Mouse (Mus musculus): Measurements from ENCODE around the gene Znrd1.
A peak's percentile ranks its signal among the peaks of the same experiment; 100 is the strongest.

Gene Znrd1

GRCm38 (mm10) chr17:36971172-36971850 is 13.0 kb upstream of the Znrd1 start:
- no peak for DNase-seq (ENCODE audit: low spot score in 2 of 2)

DNA sequence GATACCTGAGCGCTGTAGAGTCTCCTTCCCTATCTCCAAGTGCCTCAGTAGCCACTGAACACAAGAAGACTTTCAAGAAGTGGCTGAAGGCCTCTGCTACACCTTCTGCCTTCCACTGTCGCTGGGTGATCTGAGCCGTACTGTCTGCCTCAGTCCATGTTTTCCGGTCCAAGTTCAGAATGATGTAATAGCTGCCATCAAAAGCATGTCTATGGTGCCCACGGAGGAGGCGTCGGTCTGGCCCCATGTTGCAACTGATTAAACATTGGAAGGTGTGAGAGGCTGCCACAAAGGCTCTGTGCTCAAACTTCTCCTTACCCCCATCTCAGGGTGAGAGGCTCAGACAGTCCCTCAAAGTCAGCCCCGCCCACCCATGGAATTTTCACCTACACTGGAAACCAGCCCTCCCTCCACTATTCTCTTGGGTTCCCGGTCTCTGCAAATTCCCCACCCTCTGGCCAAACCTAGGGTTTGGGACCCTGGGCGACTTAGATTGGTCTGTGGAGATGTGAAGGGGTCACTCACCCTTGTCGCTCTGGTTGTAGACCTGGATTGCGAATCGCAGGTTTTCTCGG is 12.0 kb upstream of the Znrd1 start:
- no peak for DNase-seq (ENCODE audit: low spot score in 2 of 2)

DNA sequence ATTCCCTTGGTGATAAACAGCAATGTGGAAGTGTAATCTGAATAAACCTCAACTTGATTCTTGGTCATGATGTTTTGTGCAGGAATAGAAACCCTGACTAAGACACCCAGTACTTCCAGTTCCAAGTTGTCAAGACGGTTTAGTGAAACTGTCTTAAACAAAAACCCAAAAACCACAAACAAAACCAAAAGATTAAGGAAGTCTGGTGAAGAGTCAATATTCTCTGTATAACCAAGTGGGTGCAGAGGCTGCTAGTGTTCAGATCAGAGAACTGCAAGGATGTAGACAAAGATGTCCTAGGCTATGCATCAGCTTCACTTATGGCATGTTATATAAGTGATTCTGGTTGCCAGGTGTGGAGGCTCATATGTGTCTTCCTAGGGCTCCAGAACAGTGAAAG is 8.5 kb upstream of the Znrd1 start:
- DNase-seq (ENCODE audit: low spot score in 2 of 2) = no peak

DNA sequence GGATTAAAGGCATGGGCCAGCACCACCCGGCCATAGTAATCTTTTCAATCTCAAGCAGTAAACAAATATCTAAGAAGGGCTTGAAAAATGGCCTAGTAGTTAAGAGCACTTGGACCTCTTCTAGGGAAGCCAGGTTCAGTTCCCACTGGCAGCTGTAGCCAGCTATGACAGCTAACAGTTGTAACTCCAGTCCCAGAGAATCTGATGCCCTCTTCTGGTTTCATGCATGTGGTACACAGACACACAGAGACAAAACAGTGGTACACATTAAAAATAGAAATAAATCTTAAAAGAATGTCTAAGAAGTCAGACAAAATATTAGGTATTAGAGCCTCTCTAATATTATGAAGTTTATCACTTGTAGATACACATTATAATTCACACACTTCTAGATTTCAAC is 2.8 kb upstream of the Znrd1 start:
- no peak for DNase-seq (ENCODE audit: low spot score in 2 of 2)

GRCm38 (mm10) chr17:36958884-36959283 is 525 bp upstream of the Znrd1 start:
- no peak for DNase-seq (ENCODE audit: low spot score in 2 of 2)

DNA sequence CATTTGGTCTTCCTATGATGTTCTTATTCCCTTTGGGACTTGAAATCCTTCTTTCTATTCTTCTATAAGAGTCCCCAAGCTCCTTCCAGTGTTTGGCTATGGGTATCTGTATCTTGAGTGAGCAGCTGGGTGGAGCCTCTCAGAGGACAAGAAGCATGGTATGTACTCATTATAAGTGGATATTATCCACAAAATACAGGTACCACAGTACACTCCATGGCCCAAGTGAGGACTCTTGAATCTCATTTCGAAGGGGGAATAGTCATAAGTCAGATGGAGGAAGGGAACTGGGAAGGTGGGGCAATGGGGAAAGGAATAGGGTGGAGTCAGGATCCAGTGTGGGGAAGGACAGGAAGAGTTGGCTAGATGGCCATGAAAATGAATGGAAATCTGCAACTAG is 5.3 kb downstream of the Znrd1 start:
- no peak for DNase-seq (ENCODE audit: low spot score in 2 of 2)

DNA sequence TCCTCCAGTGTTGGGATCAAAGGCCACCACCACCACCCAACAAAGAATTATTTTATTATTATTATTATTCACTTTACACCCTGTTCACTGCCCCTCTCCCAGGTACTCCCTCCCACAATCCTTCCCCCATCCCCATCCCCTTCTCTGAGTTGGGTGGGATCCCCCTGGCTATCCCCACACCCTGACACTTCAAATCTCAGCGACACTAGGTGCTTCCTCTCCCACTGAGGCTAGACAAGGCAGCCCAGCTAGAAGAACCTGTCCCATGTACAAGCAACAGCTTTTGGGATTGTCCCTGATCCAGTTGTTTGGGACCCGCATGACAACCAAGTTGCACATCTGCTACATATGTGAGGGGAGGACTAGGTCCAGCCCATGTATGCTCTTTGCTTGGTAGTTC is 5.7 kb downstream of the Znrd1 start:
- DNase-seq (ENCODE audit: low spot score in 2 of 2) = no peak

DNA sequence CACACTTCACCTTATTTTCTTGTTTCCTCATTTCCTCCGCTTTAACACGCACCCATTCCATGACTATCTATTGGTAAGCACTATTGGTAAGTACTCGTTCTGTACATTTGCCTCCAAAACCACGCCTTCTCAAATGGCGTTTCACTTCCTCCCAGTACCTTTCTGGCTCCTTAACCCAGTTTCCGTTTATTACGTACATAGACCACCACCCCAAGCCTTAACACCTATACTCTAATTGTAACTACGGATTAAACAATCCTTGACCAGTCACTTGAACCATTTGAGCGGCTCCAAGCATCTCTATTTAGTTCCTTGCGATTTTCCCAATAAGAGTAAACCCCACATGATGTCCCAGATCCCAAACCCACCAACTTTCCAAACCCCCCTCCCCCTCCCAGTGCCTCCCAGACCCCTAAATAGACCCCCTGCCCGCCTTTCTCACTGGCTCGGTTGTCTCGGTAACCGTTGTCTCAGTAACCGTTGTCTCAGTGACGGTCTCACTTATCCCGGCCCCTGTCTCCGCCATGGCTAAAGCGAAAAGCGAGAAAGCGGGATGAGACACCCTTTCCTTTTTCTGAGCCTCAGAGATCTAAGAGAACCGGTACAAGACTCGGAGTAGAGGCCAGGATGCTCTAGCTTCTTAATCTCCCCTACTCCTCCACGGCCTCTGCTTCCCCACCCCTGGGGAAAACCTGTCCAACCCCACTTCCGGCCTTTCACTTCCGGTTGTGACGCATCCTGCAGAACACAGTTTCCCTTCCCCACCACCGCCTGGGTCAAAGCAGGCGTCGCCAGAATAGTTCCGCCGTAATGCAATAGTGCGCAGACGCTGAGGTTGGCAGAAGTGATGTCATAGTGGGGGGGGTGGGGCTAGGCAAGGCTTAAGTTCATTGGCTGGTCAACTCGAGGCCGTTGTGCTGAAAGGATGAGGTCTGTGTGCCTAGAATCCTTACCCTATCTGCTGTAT is 7.1 kb downstream of the Znrd1 start, which contains the start of gene Ppp1r11:
Ppp1r11 (minus strand) TSS at position 761 of the 967 bp plus-strand sequence.
- DNase-seq (ENCODE audit: low spot score in 2 of 2) = peak; percentile 84 to 92

DNA sequence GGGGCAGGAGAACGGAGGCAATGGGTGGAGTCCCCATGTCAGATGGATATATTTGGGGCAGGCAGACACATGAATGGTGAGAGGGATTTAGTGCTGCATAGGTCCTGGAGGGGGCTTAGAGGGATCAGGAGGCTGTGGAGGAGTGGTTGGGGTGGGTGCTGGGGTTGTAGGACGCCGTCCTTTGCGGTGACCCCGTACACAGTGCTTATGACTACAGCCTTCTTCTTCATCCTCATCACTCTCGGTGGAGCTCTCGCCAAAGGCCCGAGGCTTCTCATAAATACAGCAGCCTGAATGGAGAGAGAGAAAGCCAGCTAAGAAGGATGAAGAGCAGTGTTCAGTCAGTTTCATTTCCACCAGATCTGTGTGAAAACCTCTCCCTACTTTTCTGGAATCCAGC is 9.1 kb downstream of the Znrd1 start:
- no peak for DNase-seq (ENCODE audit: low spot score in 2 of 2)

DNA sequence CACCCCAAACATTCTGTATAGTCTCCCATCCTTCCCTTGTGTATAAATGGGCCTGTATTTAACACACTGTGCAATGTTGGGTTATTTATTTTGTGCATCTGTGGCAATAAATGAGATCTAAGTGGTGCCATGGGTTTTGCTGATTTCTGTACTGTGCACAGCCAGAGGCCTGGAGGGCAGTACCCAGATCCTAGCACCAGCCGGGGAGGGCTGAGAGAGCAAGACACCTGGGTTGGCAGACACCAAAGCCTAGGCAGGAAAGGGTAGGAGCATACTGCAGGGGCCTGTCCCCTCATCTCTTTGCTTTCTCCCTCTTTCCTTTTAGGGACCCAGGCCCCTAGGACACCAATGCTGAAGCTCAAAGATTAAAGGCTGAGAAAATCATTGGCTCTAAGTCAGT is 10.1 kb downstream of the Znrd1 start:
- no peak for DNase-seq (ENCODE audit: low spot score in 2 of 2)

GRCm38 (mm10) chr17:36947051-36947819 is 11.1 kb downstream of the Znrd1 start:
- DNase-seq (ENCODE audit: low spot score in 2 of 2) = peak; percentile 38 to 56

- DNase-seq (ENCODE audit: low spot score in 2 of 2) = no peak
These were observed 14.1 kb downstream of the Znrd1 start for GRCm38 (mm10) chr17:36944121-36944775.

DNA sequence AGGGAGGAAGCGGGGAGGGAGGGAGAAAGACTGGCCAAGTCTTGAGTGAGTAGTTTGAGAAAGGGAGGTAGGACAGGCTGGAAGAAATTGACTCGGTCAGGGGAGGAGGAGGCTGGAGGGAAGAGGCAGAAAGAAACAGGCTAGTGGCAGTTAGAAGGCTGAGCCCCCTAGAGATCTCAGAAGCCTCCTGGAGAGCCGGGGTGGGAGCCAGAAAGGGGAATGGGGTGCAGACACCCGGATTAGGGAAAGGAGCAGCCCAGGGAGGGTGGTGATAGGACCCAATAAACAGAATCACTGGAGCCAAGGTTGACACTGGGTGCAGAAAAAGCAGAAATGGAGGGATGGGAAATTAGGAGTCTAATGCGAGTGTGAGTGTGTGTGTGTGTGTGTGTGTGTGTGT is 14.7 kb downstream of the Znrd1 start:
- DNase-seq (ENCODE audit: low spot score in 2 of 2) = no peak

DNA sequence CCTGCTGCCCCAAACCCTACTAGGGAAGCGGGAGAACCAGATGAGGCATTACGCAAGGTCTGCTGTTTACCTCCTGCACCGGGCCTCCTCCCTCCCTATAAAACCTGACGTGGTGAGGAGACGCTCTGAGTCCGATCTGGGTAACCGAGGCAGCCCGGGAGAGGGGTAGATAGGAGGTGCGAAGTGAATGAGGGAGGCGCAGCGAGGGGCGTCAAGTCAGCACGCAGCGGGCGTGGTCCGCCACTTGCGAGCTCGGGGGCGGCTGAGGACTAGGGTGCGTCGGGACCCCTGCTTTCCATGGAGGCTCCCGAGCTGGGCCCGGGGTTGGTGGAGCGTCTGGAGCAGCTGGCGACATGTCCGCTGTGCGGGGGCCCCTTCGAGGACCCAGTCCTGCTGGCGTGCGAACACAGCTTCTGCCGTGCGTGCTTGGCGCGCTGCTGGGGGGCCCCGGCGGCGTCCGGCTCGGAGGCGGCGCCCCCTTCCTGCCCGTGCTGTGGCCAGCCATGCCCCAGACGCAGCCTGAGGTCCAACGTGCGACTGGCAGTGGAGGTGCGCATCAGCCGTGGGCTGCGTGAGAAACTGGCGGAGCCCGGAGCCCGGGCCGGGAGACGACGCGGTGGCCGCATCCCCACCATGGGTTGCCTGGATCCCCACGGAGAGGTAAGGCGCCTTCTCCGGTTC is 15.4 kb downstream of the Znrd1 start, which contains the start of gene Rnf39:
Rnf39 (plus strand) TSS at position 128 of the 681 bp plus-strand sequence.
- no peak for DNase-seq (ENCODE audit: low spot score in 2 of 2)

DNA sequence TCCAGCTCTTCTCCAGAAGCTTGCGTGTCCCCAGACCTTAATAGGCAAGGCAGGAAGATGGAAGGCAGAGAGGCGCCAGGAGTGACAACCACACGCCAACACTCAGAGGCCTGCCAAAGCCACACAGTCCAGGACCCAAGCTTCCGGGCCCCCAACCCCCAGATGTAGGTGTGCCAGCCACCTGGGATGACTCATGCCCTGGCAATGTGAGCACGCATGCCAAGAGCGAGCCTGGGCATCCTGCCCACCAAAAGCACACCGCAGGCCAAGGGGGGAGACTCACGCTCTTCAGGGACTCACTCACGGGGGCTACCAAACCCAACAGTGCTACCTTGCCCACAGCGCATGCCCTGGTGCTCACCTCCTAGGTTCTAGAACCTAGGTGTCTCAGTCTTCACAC is 16.0 kb downstream of the Znrd1 start:
- DNase-seq (ENCODE audit: low spot score in 2 of 2) = peak in 1 of 2 experiments; percentile 50

DNA sequence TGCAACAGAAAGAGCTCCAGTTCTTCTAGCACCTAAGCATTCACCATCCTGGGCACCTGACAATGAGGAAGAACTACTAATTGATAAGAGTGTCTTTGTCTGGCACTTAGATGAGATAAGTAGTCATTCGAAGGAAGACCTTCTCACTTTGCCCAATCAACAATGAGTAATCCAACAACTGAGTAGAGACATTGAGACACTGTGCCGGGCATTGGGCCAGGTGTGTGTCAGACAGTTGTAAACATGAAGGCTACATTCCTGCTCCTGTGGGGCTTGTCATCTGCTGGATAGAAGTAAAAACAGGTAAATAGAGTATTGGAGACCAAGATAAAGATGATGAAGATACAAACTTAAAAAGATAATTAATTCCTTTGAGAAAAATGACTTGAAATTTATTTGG is 20.3 kb downstream of the Znrd1 start:
- no peak for DNase-seq (ENCODE audit: low spot score in 2 of 2)

DNA sequence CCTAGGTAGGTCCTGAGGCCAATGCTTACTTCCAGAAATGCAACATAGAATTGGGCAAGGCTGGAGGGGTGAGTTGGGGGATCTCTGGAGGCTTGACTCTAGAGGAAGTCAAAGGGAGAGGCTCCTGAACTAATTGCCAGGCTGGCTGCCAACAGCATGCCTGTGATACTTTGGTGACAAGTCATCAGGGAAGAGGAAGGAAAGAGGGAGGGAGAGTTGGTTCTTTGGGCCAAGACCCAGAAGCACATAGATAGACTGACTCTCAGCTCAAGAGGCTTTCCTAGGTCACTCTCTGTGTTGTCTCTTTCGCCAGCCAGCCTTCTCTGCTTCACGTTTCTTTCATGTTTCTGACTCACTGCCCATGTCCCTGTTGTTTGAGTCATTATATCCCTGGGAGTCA is 26.6 kb downstream of the Znrd1 start:
- DNase-seq (ENCODE audit: low spot score in 2 of 2) = no peak

DNA sequence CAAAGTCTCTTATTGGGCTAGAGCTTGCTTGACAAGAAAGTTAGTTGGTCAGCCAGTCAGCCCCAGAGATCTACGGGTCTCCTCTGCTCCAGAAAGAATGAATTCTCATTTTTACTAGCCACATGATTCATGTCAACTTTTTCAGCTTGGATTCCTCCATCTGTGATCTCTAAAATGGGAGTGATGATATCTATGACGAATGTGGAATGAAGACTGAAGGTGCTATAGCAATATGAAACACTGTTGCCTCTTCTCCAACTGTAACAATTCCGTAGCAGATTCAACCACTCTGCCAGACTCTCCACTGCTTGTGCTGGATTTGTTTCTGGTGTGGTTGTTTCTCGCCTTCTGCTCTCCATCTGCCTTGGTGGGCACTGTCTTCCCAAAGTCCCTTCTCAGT is 27.2 kb downstream of the Znrd1 start:
- DNase-seq (ENCODE audit: low spot score in 2 of 2) = no peak

DNA sequence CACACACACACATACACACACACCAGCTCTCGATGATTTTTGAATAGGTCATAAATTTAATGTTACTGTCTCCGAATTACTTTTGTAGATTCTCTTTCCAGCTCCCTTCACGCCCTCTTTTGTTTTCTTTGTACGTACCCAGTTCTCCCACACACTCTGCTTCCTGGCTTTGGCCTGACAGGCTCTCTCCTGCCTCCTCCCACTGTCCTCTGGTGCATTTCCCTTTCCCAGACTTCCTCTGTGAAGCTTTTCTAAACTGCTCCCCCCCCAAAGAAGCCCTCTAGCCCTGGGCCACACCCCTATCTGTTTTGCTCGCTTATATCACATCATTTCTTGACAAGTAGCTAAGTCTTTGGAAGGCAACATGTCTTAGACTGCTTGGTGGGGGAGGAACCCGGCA is 28.1 kb downstream of the Znrd1 start:
- DNase-seq (ENCODE audit: low spot score in 2 of 2) = no peak

DNA sequence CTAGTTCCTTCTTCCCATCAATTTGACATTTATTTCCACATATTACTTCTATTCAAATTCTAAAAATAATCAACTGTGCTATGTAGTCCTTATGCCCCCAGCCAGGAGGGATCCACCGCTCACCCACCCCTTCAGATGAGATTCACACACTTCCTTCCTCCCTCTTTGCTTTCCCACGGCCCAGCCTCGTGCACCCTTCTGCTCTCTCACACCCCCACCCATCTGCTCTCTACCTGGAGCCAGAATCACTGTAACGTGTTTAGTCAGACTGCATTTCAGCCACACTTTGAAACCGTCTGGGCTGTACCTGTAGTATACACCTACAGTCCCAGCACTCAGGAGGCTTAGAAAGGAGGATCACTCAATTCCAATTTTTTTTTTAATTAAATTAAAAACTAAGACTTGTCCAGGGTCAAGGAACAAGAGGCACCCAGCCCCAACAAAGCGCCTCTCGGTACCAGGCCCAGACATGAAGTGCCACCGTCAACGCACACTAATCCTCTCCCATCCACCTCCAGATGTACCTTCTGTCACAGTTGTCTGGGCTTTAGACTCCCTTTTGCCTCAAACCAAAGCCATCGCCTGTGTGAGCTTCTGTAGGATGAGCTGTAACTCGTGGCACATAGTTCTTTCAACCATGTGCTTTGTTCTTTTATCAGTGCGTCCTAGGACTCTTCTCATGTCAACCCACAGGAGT is 29.0 kb downstream of the Znrd1 start:
- DNase-seq (ENCODE audit: low spot score in 2 of 2) = no peak

All from frontal cortex, postnatal 25 days (tissue).